Mouse (Mus musculus) intestine, postnatal 0 days (tissue): Measurements from ENCODE around the gene Slamf9. TPM values are rescaled to one million over a fixed set of nuclear protein-coding genes. Genes with fewer than 3 reads are reported as not detected.
A peak's percentile ranks its signal among the peaks of the same experiment; 100 is the strongest.

Experiments
- ATAC-seq: fragments of 200-750 bp; cut with Nextera tagmentation; 2 replicates; pipeline ENCODE4 v1.8.0; 2017; ENCODE audit warnings: mild to moderate bottlenecking, moderate TSS enrichment, moderate library complexity
- H3K27ac ChIP-seq: fragments of 300-500 bp; sonication (generic); 2 replicates; pipeline ENCODE4 v1.5.1; 2014; ENCODE audit warnings: mild to moderate bottlenecking, low read depth, low read length, moderate library complexity
- H3K27me3 ChIP-seq: fragments of 300-500 bp; sonication (generic); replicated peaks from 2 replicates; pipeline ENCODE4 v1.6.1; 2014; ENCODE audit warnings: low read length, mixed read lengths; ENCODE audit not compliant: control insufficient read depth, insufficient read depth
- H3K36me3 ChIP-seq: fragments of 300-500 bp; sonication (generic); 2 replicates; pipeline ENCODE4 v1.6.1; 2014; ENCODE audit warnings: mild to moderate bottlenecking, moderate library complexity; ENCODE audit not compliant: control insufficient read depth, insufficient read depth
- H3K4me1 ChIP-seq: fragments of 300-500 bp; sonication (generic); replicated peaks from 2 replicates; pipeline ENCODE4 v1.6.1; 2014; ENCODE audit warnings: antibody characterized with exemption, low read length, mixed read lengths; ENCODE audit not compliant: control insufficient read depth, insufficient read depth
- H3K4me2 ChIP-seq: fragments of 300-500 bp; sonication (generic); replicated peaks from 2 replicates; pipeline ENCODE4 v1.6.1; 2014; ENCODE audit warnings: low read depth, mild to moderate bottlenecking, moderate library complexity
- H3K4me3 ChIP-seq: fragments of 300-500 bp; sonication (generic); 2 replicates; pipeline ENCODE4 v1.5.1; 2014; ENCODE audit warnings: low read depth, low read length
- H3K9ac ChIP-seq: fragments of 300-500 bp; sonication (generic); 2 replicates; pipeline ENCODE4 v1.6.1; 2014; ENCODE audit warnings: mild to moderate bottlenecking, low read depth, low read length
- H3K9me3 ChIP-seq: fragments of 300-500 bp; sonication (generic); 2 replicates; pipeline ENCODE4 v1.6.1; 2016; ENCODE audit warnings: mixed run types; ENCODE audit not compliant: control insufficient read depth
- CTCF ChIP-seq: sonication (generic); IDR thresholded peaks from 2 replicates; pipeline ENCODE4 v1.5.1; 2016; ENCODE audit warnings: low read depth, mild to moderate bottlenecking, control low read depth, antibody characterized with exemption, moderate library complexity
- WGBS: fragments of 180-500 bp; shearing (Covaris S2); extraction: QIAGEN DNeasy Blood & Tissue Kit; methylation state at CpG from one replicate; pipeline ENCODE4 v1.1.7; 2014; 5-methylcytosine and 5-hydroxymethylcytosine counted together
- polyA plus RNA-seq: library from polyadenylated mRNA; unstranded; fragments of >200 nt; fragmentation: Nextera tagmentation; extraction: Ambion mirVana; gene quantifications from 2 replicates; pipeline ENCODE4 v1.2.1, GENCODE M21; 2015

The Slamf9 gene
- polyA plus RNA-seq, 1 experiment from 2014 or later, result 2.1 TPM

DNA sequence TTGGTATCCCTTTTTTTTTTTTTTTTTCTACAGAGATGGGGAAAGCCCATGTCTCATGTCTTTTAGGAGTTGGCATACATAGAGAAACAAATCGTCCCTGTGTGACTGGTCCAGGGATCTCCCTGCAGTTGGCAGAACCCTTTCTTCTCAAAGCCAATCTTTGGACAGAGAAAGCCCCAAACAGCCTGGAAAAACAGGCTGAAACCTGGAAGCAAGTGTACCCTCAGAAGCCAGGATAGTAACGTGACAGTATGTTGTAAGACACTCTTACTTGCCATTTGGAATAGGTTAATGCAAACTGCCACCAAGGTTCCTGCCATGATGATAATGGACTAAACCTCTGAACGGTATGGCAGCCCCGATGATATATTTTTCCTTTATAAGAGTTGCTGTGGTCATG lies 5.2 kb downstream of the Slamf9 start:
- H3K4me1 ChIP-seq, result peaks cover 6% of the 10 kb centered on the region; the same call in 1 of the 2 replicates
- H3K4me3 ChIP-seq, result no peak overlapping the region
- H3K27ac ChIP-seq, result no peak overlapping the region
- no peaks in the 10 kb centered on the region for H3K27me3 ChIP-seq
- ATAC-seq, result no peak
- no peak overlapping the region for H3K9ac ChIP-seq
- TF ChIP-seq CTCF, result no peak
- no peaks in the 10 kb centered on the region for H3K9me3 ChIP-seq
- no peak overlapping the region for H3K4me2 ChIP-seq
- WGBS, result 88% methylated on average over 4 of the region's 4 CpGs
- 0 out of 2 replicates have a peak, but pooled peaks cover 10% of the 10 kb centered on the region for H3K36me3 ChIP-seq

DNA sequence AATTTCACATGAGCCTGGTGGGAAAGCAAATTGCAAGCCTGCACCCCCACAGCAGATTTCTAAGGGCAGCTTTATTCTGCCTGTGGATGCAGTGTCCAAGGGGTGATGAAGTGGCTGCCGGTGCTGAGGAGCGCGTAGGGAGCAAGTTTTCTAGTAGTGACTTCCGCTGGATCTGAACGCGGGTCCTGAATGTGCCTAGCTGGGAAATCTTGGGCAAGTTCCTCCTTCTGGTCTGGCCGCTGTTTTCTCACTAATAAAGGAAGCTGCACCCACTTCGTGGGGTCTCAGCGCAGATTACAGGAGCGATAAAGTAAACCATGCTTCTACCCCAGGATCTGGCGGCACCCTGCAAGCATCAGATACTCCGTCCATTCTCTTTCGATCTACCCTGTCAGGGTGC lies 6.0 kb downstream of the Slamf9 start:
- Histone ChIP-seq H3K27me3 (no peaks in the 10 kb centered on the region), H3K9ac (no peak overlapping the region), H3K36me3 (0 out of 2 replicates have a peak, but pooled peaks cover 14% of the 10 kb centered on the region), H3K4me2 (peak overlapping the region; percentile 76), H3K4me1 (peaks cover 3% of the 10 kb centered on the region; the same call in 1 of the 2 replicates), H3K4me3 (peak overlapping the region; percentile 51), H3K27ac (peak overlapping the region; percentile 78), H3K9me3 (no peaks in the 10 kb centered on the region)
- no peak for ATAC-seq
- no peak for TF ChIP-seq CTCF
- 13% methylated on average over 13 of the region's 13 CpGs for WGBS

DNA sequence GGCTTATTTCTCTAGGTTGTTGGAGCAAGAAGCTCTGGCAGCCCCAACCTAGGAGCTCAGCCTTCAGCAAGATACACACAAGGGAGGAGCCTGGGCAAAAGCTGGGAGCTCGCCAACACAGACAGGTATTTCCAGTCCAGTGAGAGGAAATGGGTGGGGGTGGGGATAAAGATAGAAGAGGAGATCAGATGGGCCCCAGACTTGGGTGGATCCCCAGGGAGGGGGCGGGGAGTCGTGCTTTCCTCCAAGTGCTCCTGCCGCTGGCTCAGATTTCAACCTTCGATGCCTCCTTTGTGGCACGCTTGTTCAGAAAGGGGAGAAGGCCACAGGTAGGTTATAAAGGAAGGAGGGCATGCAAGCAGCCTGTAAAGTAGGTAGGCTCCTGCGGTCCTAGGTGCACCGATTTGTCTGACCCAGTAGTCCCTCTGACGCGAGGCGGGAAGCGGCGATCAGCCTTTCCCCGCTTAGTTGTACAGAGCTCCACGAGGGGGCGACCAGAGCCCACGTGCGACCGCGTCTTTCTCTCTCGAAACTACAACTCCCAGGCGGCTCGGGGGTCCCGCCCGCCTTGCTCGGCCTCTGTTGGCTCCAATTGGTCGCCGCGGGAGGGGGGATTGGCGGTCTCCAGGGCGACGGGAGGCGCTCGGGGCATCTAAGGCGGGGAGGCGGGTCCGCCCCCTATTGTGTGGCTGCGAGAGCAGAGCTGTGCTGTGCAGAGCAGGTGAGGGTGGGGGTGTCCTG lies 6.6 kb downstream of the Slamf9 start, which contains the start of gene Igsf9:
Igsf9 (plus strand) TSS at position 249 of the 741 bp plus-strand sequence.
- WGBS, result under 1% methylated on average over 38 of the region's 38 CpGs
- H3K4me2 ChIP-seq, result peak within 1 kb of the TSS; percentile 76
- ATAC-seq, result peak; percentile 88
- H3K36me3 ChIP-seq, result 0 out of 2 replicates have a peak, but pooled peaks cover 17% of the 10 kb centered on the region
- H3K27ac ChIP-seq, result peak within 1 kb of the TSS; percentile 78
- no peaks in the 10 kb centered on the region for H3K9me3 ChIP-seq
- peak within 1 kb of the TSS; percentile 51 for H3K4me3 ChIP-seq
- peaks cover 3% of the 10 kb centered on the region; the same call in 1 of the 2 replicates for H3K4me1 ChIP-seq
- TF ChIP-seq CTCF, result peak; percentile 85
- no peaks in the 10 kb centered on the region for H3K27me3 ChIP-seq
- H3K9ac ChIP-seq, result peak within 1 kb of the TSS; percentile 40

DNA sequence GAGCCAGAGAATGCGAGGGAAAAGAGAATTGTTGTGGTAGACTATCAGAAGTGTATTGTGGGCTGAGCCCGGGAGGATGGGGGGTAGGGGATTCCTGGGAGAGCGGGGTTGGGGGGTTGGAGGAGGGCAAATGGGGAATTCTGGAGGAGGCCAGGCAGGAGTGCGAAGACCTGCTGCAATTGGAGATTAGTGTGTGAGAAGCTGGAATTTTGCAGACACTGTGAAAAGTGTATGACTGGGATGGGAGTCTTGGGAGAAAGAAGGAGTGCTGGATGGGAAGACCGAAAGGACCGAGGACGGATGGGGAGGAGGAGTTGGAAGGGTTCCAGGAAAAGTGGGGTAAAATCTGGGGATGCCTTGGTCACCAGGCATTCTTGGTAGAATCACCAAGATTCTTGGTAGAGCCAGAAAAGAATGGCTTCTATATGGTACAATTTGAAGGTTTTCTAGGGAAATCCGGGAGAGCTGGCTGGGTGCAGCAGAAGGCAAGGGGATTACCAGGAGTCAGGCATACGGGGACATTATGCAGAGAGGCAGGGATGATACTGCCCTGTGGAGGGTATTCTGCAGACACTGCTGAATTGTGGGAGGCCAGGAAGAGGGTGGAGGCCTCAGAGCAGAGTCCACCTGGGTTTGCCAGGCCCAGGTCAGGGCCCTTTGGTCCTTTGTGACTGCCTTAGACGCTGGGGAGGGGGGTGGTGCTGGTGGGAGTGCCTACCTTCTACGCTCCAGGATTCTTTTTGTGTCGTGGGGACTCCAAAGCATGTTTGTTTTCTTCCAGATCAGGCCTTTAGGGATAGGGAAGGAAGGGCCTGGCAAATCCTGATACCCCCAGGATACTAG lies 7.6 kb downstream of the Slamf9 start:
- H3K4me3 ChIP-seq, result peak overlapping the region; percentile 51
- WGBS, result 12% methylated on average over 12 of the region's 12 CpGs
- H3K27ac ChIP-seq, result peak overlapping the region; percentile 78
- no peaks in the 10 kb centered on the region for H3K27me3 ChIP-seq
- H3K4me2 ChIP-seq, result peak overlapping the region; percentile 76
- peaks cover 6% of the 10 kb centered on the region; the same call in 1 of the 2 replicates for H3K4me1 ChIP-seq
- H3K36me3 ChIP-seq, result 0 out of 2 replicates have a peak, but pooled peaks cover 17% of the 10 kb centered on the region
- peak; percentile 73 for ATAC-seq
- peak overlapping the region; percentile 40 for H3K9ac ChIP-seq
- TF ChIP-seq CTCF, result no peak
- H3K9me3 ChIP-seq, result no peaks in the 10 kb centered on the region

DNA sequence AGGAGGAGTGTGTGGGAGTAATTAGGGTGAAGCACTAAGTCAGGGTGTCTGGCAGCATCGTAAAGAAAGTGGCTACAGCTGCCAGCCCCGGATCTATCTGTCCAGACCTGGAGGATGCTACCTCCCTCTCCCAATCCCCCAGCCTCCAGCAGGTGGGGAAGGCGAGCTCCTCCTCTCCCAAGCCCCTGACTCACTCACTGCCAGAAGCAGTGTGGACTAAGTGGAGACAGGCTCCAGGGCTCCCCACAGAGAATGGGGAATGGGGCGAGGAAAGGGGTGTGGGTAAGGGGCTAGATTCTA lies 8.2 kb downstream of the Slamf9 start:
- peaks cover 6% of the 10 kb centered on the region; the same call in 1 of the 2 replicates for H3K4me1 ChIP-seq
- peak overlapping the region; percentile 51 for H3K4me3 ChIP-seq
- H3K4me2 ChIP-seq, result peak overlapping the region; percentile 76
- no peaks in the 10 kb centered on the region for H3K27me3 ChIP-seq
- ATAC-seq, result no peak
- H3K9ac ChIP-seq, result 0 out of 2 replicates have a peak overlapping the region, but pooled peaks have one; percentile 37
- H3K27ac ChIP-seq, result peak overlapping the region; percentile 78
- WGBS, result 27% methylated on average over 4 of the region's 4 CpGs
- peak; percentile 32 for TF ChIP-seq CTCF
- H3K9me3 ChIP-seq, result no peaks in the 10 kb centered on the region
- 0 out of 2 replicates have a peak, but pooled peaks cover 17% of the 10 kb centered on the region for H3K36me3 ChIP-seq

DNA sequence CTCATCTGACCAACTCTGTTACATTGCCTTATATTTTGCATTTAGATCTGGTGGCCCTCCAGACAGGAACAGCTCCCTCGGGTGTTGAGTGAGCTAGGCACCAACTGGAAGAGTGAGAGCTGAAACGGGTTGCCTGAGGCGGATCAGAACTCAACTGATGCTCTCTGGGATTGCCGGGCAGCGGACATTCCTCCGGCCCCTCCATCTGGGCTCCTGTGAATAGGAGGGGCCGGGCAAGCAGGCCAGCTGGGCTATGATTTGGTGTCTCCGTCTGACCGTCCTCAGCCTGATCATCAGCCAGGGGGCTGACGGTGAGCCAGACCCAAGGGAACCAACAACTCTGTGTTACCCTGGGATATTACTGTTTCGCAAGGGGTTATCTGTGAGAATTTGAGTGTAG lies 9.1 kb downstream of the Slamf9 start:
- Histone ChIP-seq H3K9ac (0 out of 2 replicates have a peak overlapping the region, but pooled peaks have one; percentile 37), H3K4me3 (peak overlapping the region; percentile 51), H3K9me3 (no peaks in the 10 kb centered on the region), H3K27ac (no peak overlapping the region), H3K4me1 (peaks cover 6% of the 10 kb centered on the region; the same call in 1 of the 2 replicates), H3K4me2 (peak overlapping the region; percentile 76), H3K27me3 (no peaks in the 10 kb centered on the region), H3K36me3 (0 out of 2 replicates have a peak, but pooled peaks cover 17% of the 10 kb centered on the region)
- ATAC-seq, result no peak
- WGBS, result 56% methylated on average over 11 of the region's 11 CpGs
- no peak for TF ChIP-seq CTCF
